ENCODE assay signal across 17 mouse cellular contexts in the genomic region with DNA sequence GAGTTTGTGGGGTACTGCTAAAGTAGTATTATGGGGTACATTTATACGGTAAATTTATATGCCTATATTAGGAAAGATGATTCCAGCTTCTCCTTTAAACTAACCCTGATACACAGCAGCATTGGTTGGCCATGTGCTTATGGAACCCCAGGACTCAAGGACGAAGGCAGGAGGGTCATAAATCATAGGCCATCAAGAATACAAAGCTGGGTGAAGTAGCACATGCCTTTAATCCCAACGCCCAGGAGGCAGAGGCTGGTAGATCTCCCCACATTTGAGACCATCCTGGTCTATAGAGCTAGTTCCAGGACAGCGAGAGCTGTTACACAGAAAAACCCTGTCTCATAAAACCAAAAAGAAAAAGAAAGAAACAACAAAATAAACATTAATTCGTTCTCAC.
DNase-seq lines count a peak whose midpoint lies in the region.
"Had no signal": no experiment of that assay in that cellular context is flagged by ENCODE, and none has a peak within 500 bp of the region (broad histone marks: within the 10 kb centered on the region; RNA-seq: fewer than 3 reads in every experiment).

No protein-coding gene starts in this region.

- DNase-seq in adrenal gland, adult 2 months = peak; percentile 14
- DNase-seq in adrenal gland, postnatal 4 days (ENCODE audit: low spot score in 2 of 2) = no peak
- DNase-seq in adrenal gland, postnatal 14 days = peak; percentile 10
- DNase-seq in adrenal gland, adult 18-20 months (ENCODE audit: low spot score in 2 of 2) = no peak
- peak; percentile 56 for DNase-seq in heart, adult 11 months
- DNase-seq in heart, postnatal 36 days = no peak
- DNase-seq: adrenal gland, adult 8-10 months; adrenal gland, postnatal 10 days; adrenal gland, postnatal 25 days; B cell, adult 2 months; cerebellum, adult 11 months; cerebellum, adult 11-12 months; cerebellum, adult 18-20 months; cerebellum, adult 2 months; cerebellum, adult 8-10 months; cerebellum, adult 9-10 months; cerebellum, adult 9-11 months had no signal

- intact Hi-C loops in heart, postnatal 36 days (cut with DNase I) = loop anchor here (10.0 kb wide), 2 partner anchors 1569 to 1769 kb away; no protein-coding TSS in a partner anchor

Comparison
In these comparisons a context has a peak if more than half of its experiments do, and no peak if none do; other contexts are left out.
1. DNase-seq: peak in adrenal gland, adult 2 months (single experiment), adrenal gland, postnatal 14 days (single experiment) and heart, adult 11 months (single experiment); none in adrenal gland, postnatal 4 days (0 of 2), adrenal gland, adult 18-20 months (0 of 2) and heart, postnatal 36 days (0 of 2).